Mouse (Mus musculus): ENCODE data around the gene Mafg.

The Mafg gene

DNA sequence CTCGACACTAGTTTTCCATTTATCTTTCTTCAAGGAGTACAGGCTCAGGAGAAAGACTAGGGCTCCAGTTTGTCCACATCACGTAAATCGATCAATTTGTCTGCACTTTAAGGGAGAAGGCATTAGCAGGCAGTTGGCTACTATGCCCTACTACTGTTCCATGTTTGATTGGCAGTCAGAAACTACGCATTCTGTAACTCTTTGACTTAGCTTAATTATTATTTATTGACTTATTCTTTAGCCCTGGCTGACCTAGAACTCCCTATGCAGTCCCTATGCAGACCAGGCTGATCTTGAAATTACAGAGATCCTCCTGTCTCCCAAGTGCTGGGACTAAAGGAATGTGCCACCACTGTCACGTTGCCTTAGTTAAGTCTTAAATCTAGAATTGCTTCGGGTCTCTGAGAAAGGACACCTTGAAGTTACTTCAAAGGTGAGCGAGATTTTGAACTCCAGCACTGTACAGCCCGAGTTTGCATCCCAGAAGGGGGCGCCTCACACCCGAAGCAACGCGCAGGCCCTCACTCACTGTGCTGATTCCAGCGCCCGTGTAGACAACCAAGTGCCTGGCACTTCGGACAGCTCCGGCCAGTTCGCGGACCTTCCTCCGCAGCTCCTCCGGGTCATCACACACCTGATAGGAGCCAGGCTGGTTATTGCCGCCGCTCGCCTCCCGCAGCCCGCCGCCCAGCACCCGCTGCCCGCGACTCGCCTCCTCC is 9.3 kb downstream of the Mafg start:
- intact Hi-C loops (cut with DNase I): loop anchor here (2.0 kb wide), 1 partner anchor 89 kb away; the partner anchor contains the start of genes Cenpx and Lrrc45

DNA sequence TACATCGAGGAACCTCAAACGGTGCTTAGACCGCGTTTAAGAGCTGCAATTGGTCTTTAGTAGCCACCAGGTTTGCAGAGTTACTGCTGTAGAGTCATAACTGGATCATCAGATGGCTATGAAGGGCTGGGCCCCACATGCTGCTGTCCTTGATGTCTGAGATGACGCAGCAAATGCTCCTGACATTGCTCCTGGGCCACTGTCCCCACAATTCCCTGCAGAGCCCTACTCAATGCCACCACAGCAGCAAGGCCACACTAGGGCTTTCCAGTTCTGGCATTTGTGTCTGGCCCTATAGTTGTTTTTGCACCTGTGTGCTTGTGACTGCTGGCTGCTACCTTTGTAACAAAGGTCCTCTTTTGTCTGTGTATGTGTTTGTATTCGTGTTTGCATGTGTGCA is 10.6 kb downstream of the Mafg start:
- intact Hi-C loops (cut with DNase I): no loop called here

DNA sequence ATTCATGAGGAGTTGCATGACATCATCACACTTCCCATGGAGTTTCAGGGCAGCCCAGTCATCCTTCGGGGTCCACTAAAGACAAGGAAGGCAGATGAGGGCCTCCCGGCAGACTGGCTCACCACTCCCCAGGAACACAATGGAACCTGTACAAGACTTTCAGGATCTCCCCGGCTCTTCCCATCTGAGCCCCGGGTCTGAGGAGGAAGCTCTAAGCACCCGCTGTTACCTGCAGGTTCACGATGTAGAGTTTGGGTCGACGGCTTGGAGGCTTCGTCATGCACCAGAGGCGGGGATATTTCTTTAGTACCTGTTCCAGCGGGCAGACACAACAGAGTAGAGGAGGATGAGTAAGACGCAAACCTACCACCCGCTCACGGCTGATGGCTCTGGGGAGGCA is 13.2 kb downstream of the Mafg start:
- intact Hi-C loops (cut with DNase I): no loop called here

DNA sequence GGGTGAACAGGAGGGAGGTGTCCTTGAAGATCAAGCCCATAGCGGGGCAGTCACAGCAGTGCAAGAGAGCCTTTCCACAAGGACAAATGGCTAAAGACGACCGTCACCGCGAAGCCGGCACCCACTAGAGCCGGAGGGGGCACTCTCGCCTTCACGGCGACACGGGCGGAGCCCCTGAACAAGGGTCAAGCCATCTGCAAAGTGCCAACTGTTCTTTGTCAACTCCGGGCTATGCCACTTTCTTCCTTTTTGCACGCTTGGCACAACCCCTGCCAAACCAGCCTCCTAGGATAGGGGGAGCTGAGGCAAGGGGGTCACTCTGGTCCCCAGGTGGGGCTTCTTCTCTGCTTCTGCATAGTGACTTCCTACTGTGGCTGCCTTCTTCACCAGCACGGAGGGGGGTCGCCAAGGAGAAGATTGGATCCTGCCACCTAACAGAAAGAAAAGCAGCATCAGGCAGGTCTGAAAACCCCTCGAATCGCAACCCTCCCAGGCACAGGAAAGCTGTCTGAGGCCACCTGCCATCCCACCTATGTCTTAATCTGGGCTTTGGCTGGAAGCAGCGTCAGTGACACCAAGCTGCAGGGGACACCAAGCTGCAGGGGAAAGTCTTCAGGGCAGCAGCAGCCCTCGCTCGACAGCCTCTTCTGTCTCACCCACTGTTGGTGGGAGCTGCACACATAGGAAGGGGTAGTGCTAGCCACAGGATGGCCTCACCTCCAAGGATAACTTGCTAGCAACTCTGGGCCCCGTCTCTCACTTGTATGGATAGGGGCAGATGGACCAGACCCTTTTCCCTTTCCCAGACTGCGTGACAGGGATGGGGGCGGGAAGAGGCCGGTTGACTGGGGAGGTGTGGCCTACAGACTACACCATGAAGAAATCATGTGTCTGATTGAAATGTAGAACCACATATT is 14.5 kb downstream of the Mafg start:
- intact Hi-C loops (cut with DNase I): no loop called here

DNA sequence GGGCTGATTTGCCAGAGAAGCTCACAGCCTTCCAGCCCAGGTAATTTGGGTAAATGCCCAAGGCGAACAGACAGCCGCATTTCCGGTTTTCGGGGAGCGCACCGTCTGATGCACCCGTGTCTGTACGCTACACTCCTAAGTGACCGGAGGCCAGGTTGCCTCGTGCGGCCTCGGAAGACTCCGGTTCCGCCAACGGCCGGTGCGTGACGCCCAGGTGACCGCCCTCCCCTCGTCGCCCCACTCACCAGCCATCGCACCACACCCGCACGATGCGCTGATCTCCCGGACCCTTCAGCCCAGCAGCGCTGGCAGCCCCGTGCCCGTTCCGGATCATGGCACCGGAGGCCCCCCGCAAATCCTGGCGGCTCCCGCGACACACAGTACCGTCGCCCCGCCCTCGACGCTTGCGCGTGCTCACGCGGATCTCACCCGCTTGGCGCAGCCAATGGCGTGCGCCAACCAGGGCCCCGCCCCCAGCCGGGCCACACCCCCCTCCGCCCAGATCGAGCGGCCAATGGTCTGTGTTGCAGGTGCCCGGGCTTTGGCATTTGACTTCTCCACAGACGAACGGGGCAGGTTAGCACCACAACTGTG is 15.8 kb downstream of the Mafg start, which contains the start of gene Pcyt2:
Pcyt2 (minus strand) TSS at position 418 of the 594 bp plus-strand sequence.
- intact Hi-C loops (cut with DNase I): no loop called here

- intact Hi-C loops (cut with DNase I): no loop called here
Observed at GRCm38 (mm10) chr11:120616617-120617294, 16.6 kb downstream of the Mafg start.

DNA sequence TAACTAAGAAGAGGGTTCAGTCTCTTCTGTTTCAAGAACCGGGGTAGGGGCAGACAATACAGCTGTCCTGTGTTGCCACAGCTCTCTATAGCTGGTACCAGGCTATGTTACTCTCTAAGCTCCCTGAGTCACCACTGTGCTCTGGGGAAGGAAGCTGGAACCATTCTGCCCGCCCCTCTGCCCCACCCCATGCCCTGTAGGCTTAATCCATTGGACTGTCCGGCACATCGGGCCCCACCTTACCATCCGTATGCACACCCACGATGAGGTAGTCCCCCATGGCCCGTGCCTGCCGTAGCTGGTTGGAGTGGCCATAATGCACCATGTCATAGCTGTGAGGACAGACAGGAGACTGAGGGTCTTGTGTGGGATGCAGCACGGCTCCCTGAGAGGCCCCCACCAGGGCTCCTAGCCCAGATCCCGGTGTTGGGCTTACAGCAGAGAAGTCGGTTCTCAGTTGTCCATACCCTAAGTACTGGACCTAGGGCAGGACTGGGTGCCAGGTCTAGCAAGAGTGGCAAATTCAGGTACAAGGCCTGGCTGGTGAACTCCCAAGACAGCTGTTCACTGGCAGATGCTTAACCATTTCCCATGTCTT is 17.7 kb downstream of the Mafg start:
- intact Hi-C loops (cut with DNase I): no loop called here

DNA sequence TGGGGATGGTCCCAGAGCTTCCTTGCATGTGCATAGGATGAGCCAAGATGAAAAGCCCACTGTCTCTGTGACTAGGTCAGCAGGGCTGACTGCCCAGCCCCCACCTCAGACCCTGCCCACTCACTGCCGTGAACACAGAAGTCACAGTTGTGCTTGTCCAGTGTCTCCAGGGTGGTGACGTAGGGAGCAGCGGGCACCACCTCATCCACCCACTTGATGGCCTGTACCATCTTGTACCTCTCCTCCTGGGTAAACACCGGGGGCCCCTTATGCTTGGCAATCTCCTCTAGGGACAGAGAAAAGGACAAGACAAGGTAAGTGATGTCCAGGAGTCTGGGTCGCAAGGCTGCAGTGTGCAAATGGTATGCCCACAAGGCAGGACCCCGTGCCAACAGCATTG is 18.2 kb downstream of the Mafg start:
- intact Hi-C loops (cut with DNase I): no loop called here

GRCm38 (mm10) chr11:120613976-120614375 is 19.4 kb downstream of the Mafg start:
- intact Hi-C loops (cut with DNase I): loop anchor here (5.0 kb wide), 2 partner anchors 37 to 97 kb away; no protein-coding TSS in a partner anchor

DNA sequence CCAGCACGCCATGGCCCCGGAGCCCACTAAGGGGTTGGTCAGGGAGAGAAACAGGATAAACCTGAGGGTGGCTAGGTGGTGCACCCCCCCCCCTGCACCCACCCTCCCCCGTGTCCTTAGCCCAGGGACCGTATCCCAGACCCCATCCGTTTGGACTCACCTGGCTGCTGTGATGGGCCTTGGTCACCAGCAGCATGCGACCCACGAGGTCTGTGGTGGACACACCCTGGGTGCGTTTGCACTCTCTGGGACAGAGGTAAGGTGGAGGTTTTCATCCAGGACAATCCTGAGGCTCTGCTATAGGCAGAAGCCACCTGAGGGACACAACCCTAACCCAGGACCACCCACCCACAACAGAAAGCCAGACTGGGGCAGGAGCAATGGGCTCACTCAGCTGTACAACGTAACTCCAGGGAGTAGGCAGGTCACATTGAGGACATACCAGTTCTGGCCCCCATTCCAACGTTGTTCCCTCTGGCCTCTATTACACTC is 19.9 kb downstream of the Mafg start:
- intact Hi-C loops (cut with DNase I): loop anchor here (5.0 kb wide), 2 partner anchors 36 to 96 kb away; no protein-coding TSS in a partner anchor

DNA sequence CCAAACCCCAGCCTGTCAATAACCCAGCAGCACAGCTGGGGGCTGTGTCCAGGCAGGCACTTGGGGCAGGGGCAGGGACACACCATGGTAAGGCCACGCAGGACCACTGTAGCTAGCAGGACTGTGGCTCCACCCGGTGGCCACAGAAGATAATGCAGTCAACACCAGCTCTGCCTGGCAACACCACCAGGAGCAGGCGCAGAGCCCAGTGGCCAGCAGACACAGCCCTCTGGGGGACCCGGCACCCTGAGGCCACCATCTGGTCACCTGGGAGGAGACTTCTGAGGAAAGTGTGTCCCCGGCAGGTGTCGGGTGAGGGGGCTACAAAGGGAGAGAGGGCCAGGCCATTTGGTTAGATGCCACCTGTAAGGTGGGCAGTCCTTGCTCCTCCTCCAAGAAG is 20.6 kb downstream of the Mafg start:
- intact Hi-C loops (cut with DNase I): loop anchor here (5.0 kb wide), 2 partner anchors 35 to 95 kb away; no protein-coding TSS in a partner anchor

DNA sequence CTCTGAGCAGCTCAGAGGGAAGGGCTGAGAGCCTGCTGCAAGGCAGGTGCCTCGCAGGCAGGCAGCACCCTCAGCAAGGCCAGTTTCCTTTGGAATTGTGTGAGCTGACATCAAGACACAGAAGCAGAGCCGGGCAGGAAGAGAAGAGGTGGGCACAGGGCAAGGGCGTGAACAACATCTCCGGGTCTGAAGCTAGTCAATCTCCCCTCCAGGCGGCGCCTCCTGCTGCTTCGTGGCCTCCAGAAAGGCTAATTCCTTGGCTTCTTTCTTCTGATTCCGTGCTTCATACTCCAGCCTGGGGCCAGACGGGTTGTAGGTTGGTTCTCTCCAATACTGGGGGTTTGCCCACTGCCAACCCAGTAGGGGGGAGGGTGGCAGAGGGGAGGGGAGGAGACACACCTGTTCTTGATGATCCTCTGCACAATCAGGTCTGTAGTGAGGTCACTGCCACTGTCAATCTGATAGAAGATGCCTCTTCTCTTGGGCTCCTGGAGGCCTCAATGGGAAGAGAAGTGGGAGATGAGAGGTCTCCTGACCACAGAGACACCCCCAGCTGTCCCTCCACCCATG is 22.8 kb downstream of the Mafg start:
- intact Hi-C loops (cut with DNase I): loop anchor here (5.0 kb wide), 2 partner anchors 33 to 93 kb away; no protein-coding TSS in a partner anchor

GRCm38 (mm10) chr11:120609250-120609649 is 24.1 kb downstream of the Mafg start:
- intact Hi-C loops (cut with DNase I): no loop called here

GRCm38 (mm10) chr11:120608241-120609034 is 25.0 kb downstream of the Mafg start, which contains the start of gene Npb:
Npb (plus strand) TSS chr11:120608477.
- intact Hi-C loops (cut with DNase I): no loop called here

DNA sequence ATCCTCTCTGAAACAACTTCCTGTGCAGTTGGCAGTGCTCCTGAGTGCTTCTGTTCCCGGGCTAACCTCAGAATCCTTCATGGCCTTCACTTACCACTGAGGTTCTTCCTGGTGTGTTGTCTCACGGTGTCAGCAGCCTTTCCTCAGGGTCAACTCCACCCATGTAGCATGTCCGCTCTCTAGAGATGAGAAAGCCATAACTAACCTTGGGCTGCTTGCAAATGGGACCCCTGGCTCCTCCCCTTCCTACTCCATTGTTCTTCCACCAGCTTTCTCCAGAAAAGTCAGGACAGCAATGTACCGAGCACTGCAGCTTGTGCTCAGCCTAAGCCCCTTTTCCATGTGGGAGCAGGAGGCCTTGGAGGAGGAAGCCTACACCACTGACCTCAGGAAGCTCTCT is 26.6 kb downstream of the Mafg start:
- intact Hi-C loops (cut with DNase I): no loop called here

DNA sequence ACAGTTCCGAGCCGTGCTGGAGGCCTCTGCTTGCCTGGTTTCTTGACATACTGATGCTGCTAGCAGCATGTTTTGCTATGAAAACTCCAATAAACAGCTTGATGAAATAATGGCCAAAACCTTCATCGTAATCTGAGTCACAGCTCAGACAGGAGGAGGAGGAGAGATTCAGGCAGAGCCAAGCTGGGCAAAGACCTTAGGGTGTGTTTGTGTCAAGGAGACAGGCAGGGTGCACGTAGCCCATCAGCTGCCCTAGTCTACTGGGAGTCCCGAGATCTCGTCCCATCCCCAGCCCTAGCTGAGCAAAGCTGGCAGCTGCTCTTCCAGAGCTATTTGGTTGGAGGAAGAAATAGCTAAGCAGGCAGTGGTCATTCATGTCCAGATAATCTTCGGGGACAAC is 27.7 kb downstream of the Mafg start:
- intact Hi-C loops (cut with DNase I): no loop called here

- intact Hi-C loops (cut with DNase I): no loop called here
Observed at GRCm38 (mm10) chr11:120603545-120603944, 29.9 kb downstream of the Mafg start.

GRCm38 (mm10) chr11:120600716-120601115 is 32.7 kb downstream of the Mafg start:
- intact Hi-C loops (cut with DNase I): no loop called here

GRCm38 (mm10) chr11:120598990-120599549 is 34.3 kb downstream of the Mafg start:
- intact Hi-C loops (cut with DNase I): no loop called here
